Mouse (Mus musculus) neural tube, embryonic 12.5 days (tissue): ENCODE data around the gene Fryl. TPM values are rescaled to one million over a fixed set of nuclear protein-coding genes. Genes with fewer than 3 reads are reported as not detected.

Source experiments
- ATAC-seq: fragments of 200-750 bp; cut with Nextera tagmentation; 2 replicates; pipeline ENCODE4 v1.8.0; 2017; ENCODE audit warnings: low read depth, mild to moderate bottlenecking, moderate TSS enrichment, moderate library complexity; ENCODE audit not compliant: low FRiP score
- H3K27ac ChIP-seq: fragments of 300-500 bp; sonication (generic); 2 replicates; pipeline ENCODE4 v1.5.1; 2016
- H3K27me3 ChIP-seq: fragments of 300-500 bp; sonication (generic); replicated peaks from 2 replicates; pipeline ENCODE4 v1.6.1; 2016; ENCODE audit warnings: mild to moderate bottlenecking
- H3K36me3 ChIP-seq: fragments of 300-500 bp; sonication (generic); 2 replicates; pipeline ENCODE4 v1.6.1; 2016; ENCODE audit warnings: mild to moderate bottlenecking
- H3K4me1 ChIP-seq: fragments of 300-500 bp; sonication (generic); 2 replicates; pipeline ENCODE4 v1.6.1; 2016
- H3K4me2 ChIP-seq: fragments of 300-500 bp; sonication (generic); replicated peaks from 2 replicates; pipeline ENCODE4 v1.6.1; 2016; ENCODE audit warnings: mild to moderate bottlenecking
- H3K4me3 ChIP-seq: fragments of 300-500 bp; sonication (generic); 2 replicates; pipeline ENCODE4 v1.5.1; 2016
- H3K9ac ChIP-seq: fragments of 300-500 bp; sonication (generic); 2 replicates; pipeline ENCODE4 v1.6.1; 2016; ENCODE audit warnings: mild to moderate bottlenecking
- H3K9me3 ChIP-seq: fragments of 300-500 bp; sonication (generic); 2 replicates; pipeline ENCODE4 v1.6.1; 2016; ENCODE audit warnings: mild to moderate bottlenecking
- WGBS: fragments of 180-500 bp; shearing (Covaris S2); methylation state at CpG from one replicate; pipeline ENCODE4 v1.1.7; 2016; 5-methylcytosine and 5-hydroxymethylcytosine counted together
- polyA plus RNA-seq: library from polyadenylated mRNA; unstranded; fragments of >200 nt; fragmentation: Nextera tagmentation; extraction: Ambion mirVana; gene quantifications from 2 replicates; pipeline ENCODE4 v1.2.1, GENCODE M21; 2016

The Fryl gene
- polyA plus RNA-seq, 1 experiment from 2014 or later: 44.8 TPM

DNA sequence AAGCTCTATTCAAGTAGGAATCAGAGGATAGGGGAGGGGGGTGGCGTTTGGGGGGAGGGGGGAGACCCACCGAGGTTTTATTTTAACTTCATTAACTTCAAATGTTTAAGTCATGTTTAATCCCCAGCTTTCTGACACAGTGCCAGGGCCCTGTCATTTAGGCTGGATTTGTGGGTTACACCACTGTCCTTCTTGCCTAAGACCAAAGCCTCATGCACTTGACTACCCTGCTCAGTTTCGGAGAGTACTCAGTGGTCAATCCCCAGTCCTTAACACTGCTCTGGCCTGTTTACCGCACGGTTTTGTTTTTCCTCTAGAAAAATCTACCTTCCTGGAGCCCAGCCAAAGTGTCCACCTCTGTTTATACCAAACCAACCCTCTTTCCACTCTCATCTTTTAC lies 69.5 kb downstream of the Fryl start:
- no peaks in the 10 kb centered on the region for H3K9me3 ChIP-seq
- no peak overlapping the region for H3K4me3 ChIP-seq
- H3K9ac ChIP-seq: no peak overlapping the region
- H3K4me1 ChIP-seq: 0 out of 2 replicates have a peak, but pooled peaks cover 6% of the 10 kb centered on the region
- no peak for ATAC-seq
- no peak overlapping the region for H3K27ac ChIP-seq
- H3K4me2 ChIP-seq: no peak overlapping the region
- no peaks in the 10 kb centered on the region for H3K27me3 ChIP-seq
- H3K36me3 ChIP-seq: no peaks in the 10 kb centered on the region; the same call in 1 of the 2 replicates
- 90% methylated on average over 5 of the region's 5 CpGs for WGBS

DNA sequence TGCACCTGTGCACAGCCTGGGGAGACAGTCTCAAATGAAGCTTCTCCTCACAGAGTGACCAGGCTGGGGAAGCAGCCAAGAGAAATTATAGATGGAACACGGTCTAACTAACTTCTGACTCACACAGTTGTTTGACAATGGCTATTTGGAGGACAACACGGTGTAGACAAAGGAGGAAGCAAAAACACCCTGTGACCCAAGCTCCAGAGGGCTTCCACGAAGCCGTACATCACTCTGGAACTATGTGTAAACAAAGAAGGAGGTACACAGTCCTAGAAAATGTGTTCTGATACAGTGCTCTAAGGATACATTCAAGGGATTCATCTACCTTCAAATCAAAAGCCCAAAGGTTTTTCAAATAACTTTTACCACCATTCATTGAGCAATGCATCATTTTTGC lies 71.0 kb downstream of the Fryl start:
- Histone ChIP-seq H3K9ac (no peak overlapping the region), H3K27ac (no peak overlapping the region), H3K9me3 (no peaks in the 10 kb centered on the region), H3K4me1 (0 out of 2 replicates have a peak, but pooled peaks cover 6% of the 10 kb centered on the region), H3K27me3 (no peaks in the 10 kb centered on the region), H3K4me3 (no peak overlapping the region), H3K4me2 (no peak overlapping the region), H3K36me3 (no peaks in the 10 kb centered on the region; the same call in 1 of the 2 replicates)
- WGBS: 84% methylated on average over 4 of the region's 4 CpGs
- ATAC-seq: no peak

DNA sequence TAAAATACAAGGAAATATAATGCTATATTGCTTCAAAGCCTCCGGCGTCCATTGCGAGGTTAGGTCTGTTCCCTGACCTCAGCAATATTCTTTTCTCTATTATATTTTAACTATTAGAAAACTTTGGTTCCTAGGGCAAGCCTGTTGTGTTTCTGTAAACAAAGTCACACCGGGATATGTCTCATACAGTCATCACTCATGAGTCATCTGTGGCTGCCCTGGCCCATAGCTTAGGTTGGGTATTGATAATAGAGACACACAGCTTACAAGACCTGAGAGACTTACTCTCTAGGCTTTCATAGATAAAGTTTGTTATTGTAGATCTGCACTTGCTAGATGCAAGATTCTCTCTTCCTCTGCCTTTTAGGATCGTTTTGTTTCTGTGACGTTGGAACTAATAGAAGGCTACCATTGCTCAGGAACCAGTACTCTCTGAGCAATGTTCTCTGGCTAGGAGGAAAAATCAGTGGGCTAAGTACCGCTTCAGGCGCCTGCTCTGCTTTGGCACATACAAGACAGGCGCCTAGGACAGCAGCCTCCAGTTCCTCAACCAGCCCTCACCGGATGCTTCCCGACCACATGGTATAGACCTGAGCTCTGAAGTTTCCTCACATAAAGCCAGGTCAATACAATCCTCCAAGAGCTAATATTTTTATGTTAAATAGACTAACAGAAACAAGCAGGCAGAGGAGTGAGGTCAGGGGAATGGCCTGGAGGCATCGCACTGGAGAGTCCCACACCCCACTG lies 73.5 kb downstream of the Fryl start:
- 90% methylated on average over 12 of the region's 12 CpGs for WGBS
- Histone ChIP-seq H3K27me3 (no peaks in the 10 kb centered on the region), H3K4me3 (no peak overlapping the region), H3K9me3 (no peaks in the 10 kb centered on the region), H3K9ac (no peak overlapping the region), H3K27ac (no peak overlapping the region), H3K4me2 (no peak overlapping the region), H3K4me1 (0 out of 2 replicates have a peak, but pooled peaks cover 3% of the 10 kb centered on the region), H3K36me3 (no peaks in the 10 kb centered on the region; the same call in 1 of the 2 replicates)
- no peak for ATAC-seq

DNA sequence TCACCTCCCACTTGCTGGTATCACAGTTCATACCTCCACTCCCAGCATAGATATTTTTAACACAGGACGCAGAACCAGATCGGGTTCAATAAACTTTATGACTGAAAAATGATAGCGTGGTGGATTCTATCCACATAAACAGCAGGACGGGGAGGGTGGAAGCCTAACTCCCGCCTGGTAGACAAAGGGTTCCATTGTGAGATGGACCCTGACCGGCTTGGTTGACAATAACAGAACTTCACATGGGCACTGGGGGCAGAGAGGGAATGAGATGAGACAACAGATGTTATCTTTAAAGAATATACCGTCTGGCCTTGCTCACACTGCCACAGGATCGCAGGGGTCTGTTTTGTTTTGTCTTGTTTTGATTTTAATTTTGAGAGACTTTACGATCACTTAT lies 74.2 kb downstream of the Fryl start:
- H3K27me3 ChIP-seq: no peaks in the 10 kb centered on the region
- no peaks in the 10 kb centered on the region; the same call in 1 of the 2 replicates for H3K36me3 ChIP-seq
- H3K4me2 ChIP-seq: no peak overlapping the region
- no peak overlapping the region for H3K9ac ChIP-seq
- no peak for ATAC-seq
- 0 out of 2 replicates have a peak, but pooled peaks cover 3% of the 10 kb centered on the region for H3K4me1 ChIP-seq
- H3K9me3 ChIP-seq: no peaks in the 10 kb centered on the region
- H3K4me3 ChIP-seq: no peak overlapping the region
- WGBS: 48% methylated on average over 9 of the region's 9 CpGs
- no peak overlapping the region for H3K27ac ChIP-seq

DNA sequence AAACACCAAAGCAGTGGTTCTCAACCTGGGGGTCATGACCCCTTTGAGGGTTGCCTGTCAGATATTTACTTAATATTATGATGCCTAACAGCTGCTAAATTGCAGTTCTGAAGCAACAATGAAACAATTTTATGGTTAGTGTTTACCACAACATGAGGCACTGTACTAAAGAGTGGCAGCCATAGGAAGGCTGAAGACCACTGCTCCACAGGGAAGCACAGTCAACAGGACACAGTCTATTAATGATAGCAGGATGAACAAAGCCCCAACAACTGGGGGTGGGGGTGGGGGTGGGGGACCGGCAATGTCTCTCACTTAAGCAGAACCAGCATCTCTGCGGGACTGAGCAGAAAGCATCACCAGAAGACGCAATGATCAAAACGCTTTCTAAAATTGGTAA lies 80.1 kb downstream of the Fryl start:
- Histone ChIP-seq H3K27me3 (no peaks in the 10 kb centered on the region), H3K27ac (no peak overlapping the region), H3K4me2 (no peak overlapping the region), H3K4me3 (no peak overlapping the region), H3K36me3 (no peaks in the 10 kb centered on the region), H3K4me1 (peaks cover 8% of the 10 kb centered on the region; the same call in 1 of the 2 replicates), H3K9me3 (no peaks in the 10 kb centered on the region), H3K9ac (no peak overlapping the region)
- no peak for ATAC-seq
- 50% methylated on average over 4 of the region's 4 CpGs for WGBS

DNA sequence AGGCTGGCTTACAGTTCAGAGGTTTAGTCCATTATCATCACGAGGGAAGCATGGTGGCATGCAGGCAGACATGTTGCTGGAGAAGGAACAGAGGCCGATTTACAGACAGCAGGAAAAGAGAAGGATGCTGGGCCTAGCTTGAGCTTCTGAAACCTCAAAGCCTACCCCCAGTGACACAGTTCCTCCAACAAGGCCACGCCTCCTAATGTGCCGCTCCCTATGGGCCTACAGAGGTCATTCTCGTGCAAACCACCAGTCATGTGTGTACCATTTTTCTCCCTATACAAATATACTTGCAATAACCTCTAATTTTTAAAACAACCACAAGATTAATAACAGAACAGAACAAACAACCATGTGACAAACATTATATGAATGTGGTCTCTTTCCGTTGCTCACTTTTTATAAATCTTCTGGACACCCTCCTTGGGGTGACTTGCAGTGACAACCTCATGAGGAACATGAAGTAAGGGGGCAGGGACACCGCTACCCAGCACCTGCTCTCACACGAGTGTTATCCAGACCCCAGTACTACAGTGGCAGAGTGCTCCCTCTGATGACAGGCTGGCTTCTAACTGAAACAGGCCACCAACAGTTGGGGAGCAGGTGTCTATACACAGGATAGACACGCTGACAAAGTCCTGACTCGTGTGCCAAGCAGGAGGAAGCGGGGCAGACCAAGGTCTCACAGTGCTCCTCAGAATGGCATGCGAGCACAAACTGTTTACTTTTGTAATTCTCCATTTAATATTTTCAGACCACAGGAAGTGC lies 80.9 kb downstream of the Fryl start:
- H3K4me3 ChIP-seq: no peak overlapping the region
- H3K27ac ChIP-seq: no peak overlapping the region
- no peak for ATAC-seq
- no peaks in the 10 kb centered on the region for H3K9me3 ChIP-seq
- H3K27me3 ChIP-seq: no peaks in the 10 kb centered on the region
- H3K9ac ChIP-seq: no peak overlapping the region
- WGBS: 86% methylated on average over 12 of the region's 12 CpGs
- no peaks in the 10 kb centered on the region for H3K36me3 ChIP-seq
- peaks cover 11% of the 10 kb centered on the region; the same call in 1 of the 2 replicates for H3K4me1 ChIP-seq
- no peak overlapping the region for H3K4me2 ChIP-seq

DNA sequence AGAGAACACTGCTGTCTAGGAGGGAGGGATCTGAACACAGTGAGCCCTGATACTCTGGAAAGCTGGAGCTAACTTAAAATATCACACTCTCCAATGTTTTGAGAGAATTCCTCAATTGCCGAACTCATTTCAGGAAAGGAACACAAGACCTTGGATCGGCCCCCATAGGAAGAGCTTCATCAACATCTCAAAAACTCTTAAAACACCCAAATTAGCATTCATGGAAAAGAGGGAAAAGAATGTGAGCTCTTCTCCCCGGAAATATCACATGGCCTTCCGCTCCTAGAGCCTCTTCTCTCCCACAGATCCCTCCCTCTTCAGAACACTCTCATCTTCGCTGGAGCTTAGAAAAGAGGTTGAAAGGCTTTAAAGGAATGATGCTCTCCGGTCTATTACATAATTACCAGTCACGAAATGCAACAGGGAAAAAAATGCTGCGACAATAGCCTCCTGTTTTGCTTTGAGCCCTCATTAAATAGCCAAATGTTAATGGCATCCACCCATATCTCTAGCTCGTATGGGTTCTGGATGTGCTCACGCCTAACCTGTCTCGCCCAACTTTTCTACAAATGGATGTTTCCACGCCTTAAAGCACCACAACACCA lies 84.4 kb downstream of the Fryl start:
- Histone ChIP-seq H3K27ac (no peak overlapping the region), H3K36me3 (no peaks in the 10 kb centered on the region), H3K9ac (no peak overlapping the region), H3K4me2 (no peak overlapping the region), H3K4me3 (no peak overlapping the region), H3K9me3 (no peaks in the 10 kb centered on the region), H3K4me1 (peaks cover 24% of the 10 kb centered on the region), H3K27me3 (no peaks in the 10 kb centered on the region)
- ATAC-seq: no peak
- WGBS: 65% methylated on average over 12 of the region's 12 CpGs

DNA sequence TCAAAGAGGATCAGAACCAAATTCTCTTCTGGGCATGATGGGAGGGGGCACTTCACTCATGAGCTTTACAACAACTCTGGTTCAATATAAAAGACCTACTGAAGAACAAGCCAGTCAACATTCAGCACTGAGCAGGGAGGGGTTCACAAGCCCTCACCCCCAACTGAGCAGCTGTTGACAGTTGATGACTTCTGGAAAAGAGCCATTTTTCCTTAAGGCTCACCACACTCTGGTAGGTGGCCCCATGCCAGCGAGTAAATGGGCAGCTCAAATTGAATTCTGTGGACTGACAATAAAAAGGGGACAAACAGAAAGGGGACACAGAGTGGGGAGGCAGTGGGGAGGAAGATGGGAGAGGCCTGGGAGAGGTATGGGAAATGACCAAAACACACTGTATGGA lies 85.2 kb downstream of the Fryl start:
- Histone ChIP-seq H3K4me3 (no peak overlapping the region), H3K9ac (no peak overlapping the region), H3K36me3 (no peaks in the 10 kb centered on the region), H3K4me2 (no peak overlapping the region), H3K4me1 (peaks cover 21% of the 10 kb centered on the region), H3K27ac (no peak overlapping the region), H3K9me3 (no peaks in the 10 kb centered on the region), H3K27me3 (no peaks in the 10 kb centered on the region)
- ATAC-seq: peak; percentile 35; the same call in 1 of the 2 replicates
- 47% methylated on average over 1 of the region's 1 CpGs for whole genome bisulfite sequencing

DNA sequence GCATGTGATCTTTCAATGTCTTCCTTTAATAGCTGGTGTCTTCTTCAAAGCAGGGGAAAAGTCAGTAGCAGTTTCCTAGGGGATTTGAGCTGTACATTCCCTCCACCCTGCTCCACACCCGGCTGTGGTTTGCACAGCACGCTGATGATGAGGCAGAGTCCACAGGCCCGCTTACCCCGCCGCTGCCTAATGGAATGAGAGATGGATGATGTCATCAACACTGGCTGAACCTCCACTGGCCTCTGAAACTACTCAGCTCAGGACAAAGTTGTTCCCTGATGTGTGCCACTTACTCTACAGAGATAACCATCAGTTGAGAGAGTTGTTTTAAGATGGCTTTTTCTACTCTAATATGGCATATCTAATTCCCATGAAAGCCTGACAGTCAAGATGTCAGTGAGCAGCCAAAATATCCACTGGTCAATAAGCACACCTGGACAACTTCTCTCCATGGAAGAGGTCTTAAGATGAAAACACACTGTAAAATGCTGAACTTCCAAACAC lies 87.6 kb downstream of the Fryl start:
- no peaks in the 10 kb centered on the region for H3K27me3 ChIP-seq
- 56% methylated on average over 5 of the region's 5 CpGs for WGBS
- H3K36me3 ChIP-seq: no peaks in the 10 kb centered on the region
- H3K4me3 ChIP-seq: no peak overlapping the region
- no peaks in the 10 kb centered on the region for H3K9me3 ChIP-seq
- no peak overlapping the region for H3K9ac ChIP-seq
- peaks cover 24% of the 10 kb centered on the region for H3K4me1 ChIP-seq
- ATAC-seq: peak; percentile 48
- no peak overlapping the region for H3K4me2 ChIP-seq
- H3K27ac ChIP-seq: no peak overlapping the region

DNA sequence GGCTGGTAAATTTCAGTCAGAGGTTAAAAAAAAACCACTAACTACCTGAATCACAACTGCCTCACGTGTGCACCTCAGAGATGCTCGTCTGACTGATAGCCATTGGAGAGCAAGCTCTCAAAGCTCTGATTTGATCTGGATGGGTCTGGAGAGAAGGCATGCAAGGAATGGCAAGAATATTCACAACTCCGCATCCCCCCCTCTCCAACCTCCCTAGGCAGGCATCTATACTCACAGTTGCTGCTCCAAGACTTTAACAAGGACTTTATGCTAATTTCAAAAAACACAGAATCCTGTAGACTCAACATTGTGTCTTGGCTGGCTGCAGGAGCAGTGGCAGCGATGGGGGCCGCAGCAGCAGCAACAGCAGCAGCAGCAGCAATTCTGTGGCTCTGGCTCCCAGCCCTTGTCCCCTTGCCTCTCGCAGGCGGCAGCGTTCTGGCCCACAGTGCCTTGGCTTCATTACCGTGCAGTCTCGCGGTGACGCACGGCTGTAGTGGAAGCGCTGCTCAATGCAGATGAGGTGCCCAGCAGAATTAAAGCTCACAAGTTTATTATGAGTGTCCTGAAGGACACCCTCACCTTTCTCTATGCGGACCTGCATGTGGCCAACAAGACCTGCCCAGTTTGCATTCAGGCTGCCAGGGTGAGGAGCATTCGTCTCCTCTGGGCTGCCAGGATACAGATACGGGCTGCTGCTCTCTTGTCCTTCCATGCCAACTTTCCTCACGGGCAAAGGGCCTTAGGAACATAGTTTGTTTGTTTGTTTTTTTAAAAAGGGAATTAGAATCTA lies 88.2 kb downstream of the Fryl start:
- Histone ChIP-seq H3K9me3 (no peaks in the 10 kb centered on the region), H3K4me1 (peaks cover 26% of the 10 kb centered on the region), H3K27ac (no peak overlapping the region), H3K27me3 (no peaks in the 10 kb centered on the region), H3K4me3 (no peak overlapping the region), H3K4me2 (no peak overlapping the region), H3K9ac (no peak overlapping the region), H3K36me3 (no peaks in the 10 kb centered on the region)
- WGBS: 80% methylated on average over 18 of the region's 18 CpGs
- no peak for ATAC-seq

DNA sequence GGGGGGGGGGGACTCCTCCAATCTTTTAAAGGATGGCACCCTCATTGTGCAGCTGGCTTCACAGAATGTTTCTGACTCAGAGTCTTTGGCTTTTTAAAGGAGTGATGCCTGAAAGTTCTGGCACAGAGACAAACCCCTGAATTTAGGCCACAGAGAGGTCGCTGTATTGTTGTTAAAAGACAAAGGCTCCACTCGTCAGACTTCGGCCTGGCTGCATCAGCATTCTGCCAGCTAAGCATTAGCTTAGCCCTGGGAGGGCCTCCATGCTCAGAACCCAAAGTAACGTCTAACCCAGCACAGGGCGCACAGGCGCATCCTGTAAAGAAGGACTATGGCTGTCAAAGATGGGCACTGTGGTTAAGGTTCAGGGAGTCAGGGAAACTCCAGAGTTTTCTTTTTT lies 92.4 kb downstream of the Fryl start:
- no peak overlapping the region for H3K9ac ChIP-seq
- no peak for ATAC-seq
- no peaks in the 10 kb centered on the region for H3K9me3 ChIP-seq
- WGBS: 33% methylated on average over 6 of the region's 6 CpGs
- H3K27ac ChIP-seq: no peak overlapping the region
- no peak overlapping the region for H3K4me3 ChIP-seq
- H3K27me3 ChIP-seq: no peaks in the 10 kb centered on the region
- H3K4me2 ChIP-seq: no peak overlapping the region
- H3K36me3 ChIP-seq: no peaks in the 10 kb centered on the region
- peaks cover 17% of the 10 kb centered on the region for H3K4me1 ChIP-seq
